Mouse (Mus musculus): ENCODE measurements around the gene Mdh2. TPM values are rescaled to one million over a fixed set of nuclear protein-coding genes. Genes with fewer than 3 reads are reported as not detected.

Mdh2 gene
- total RNA-seq (2014; rRNA removed; ENCODE audit: low replicate concordance) (389 and 420 TPM in 2 replicates), polyA plus RNA-seq (2015; fragmentation: Nextera tagmentation; extraction: Ambion mirVana) (2,045 and 2,081 TPM in 2 replicates)

DNA sequence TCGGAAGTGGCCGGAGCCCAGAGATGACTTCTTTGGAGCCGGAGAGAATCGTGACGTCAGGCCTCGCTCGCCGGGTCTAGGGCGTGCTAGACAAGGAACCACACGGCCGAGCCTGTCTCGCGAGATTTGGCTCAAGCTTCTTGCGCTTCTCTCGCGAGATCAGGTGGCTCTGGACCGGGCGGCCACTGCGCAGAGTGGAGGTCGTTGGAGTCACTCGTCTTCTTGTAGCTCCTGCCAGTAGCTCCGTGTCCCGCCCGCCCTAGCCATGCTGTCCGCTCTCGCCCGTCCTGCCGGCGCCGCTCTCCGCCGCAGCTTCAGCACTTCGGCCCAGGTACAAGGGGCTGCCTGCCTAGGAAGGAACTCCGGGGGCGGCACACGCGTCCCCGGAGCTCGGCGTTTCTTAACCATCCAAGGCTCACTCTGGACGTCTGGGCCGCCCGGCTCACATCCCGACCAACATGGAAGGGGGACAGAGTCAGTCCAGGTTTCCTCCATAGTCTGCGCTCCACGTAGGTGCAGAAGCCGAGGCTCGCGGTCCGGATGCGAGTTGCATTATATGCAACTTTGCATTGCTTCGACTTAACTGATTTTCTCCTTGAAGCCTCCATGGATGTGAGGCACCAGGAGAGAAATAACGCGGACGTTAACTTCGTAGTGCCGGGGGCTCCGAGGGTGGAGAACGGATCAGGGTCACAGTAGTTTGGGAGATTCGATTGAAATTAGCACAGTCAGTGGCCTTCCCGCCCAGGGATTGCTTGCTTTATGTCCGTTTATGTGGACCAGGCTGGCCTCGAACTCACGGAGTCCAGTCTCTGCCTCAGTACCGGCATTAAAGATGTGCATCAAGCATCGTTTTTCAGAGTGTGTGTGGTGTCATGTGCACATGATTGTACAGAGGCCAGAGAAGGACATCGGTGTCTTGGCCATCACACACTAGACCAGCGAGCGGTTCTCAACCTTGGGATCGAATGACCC, at the start of gene Mdh2:
Mdh2 (plus strand) TSS at position 10 of the 975 bp plus-strand sequence.
- Histone ChIP-seq H3K4me2 (ENCODE audit: low read depth, low read length) (peak within 1 kb of the TSS; percentile 87), H3K27ac (ENCODE audit: low read depth) (peak within 1 kb of the TSS; percentile 98), H3K36me3 (replicated peaks; ENCODE audit: control insufficient read depth, insufficient read depth, low read length) (peaks cover 17% of the 10 kb centered on the region), H3K9me3 (replicated peaks; ENCODE audit: control insufficient read depth, low read length) (no peaks in the 10 kb centered on the region), H3K4me3 (ENCODE audit: low read depth, low read length) (peak within 1 kb of the TSS; percentile 88), H3K4me1 (ENCODE audit: control insufficient read depth, insufficient read depth) (peaks cover 26% of the 10 kb centered on the region), H3K9ac (replicated peaks; ENCODE audit: low read depth, low read length) (peak within 1 kb of the TSS; percentile 93), H3K27me3 (ENCODE audit: control insufficient read depth, insufficient read depth, low read length) (no peaks in the 10 kb centered on the region)
- under 1% methylated on average over 70 of the region's 70 CpGs for WGBS
- TF ChIP-seq CTCF (IDR thresholded peaks at IDR 0.05; ENCODE audit: low read depth) (no peak), EP300 (IDR thresholded peaks at IDR 0.05; ENCODE audit: low read depth) (peak; percentile 99)
- DNase-seq (ENCODE audit: low spot score) (peak; percentile 100), ATAC-seq (ENCODE audit: insufficient read depth, low read depth) (peak; percentile 95)

DNA sequence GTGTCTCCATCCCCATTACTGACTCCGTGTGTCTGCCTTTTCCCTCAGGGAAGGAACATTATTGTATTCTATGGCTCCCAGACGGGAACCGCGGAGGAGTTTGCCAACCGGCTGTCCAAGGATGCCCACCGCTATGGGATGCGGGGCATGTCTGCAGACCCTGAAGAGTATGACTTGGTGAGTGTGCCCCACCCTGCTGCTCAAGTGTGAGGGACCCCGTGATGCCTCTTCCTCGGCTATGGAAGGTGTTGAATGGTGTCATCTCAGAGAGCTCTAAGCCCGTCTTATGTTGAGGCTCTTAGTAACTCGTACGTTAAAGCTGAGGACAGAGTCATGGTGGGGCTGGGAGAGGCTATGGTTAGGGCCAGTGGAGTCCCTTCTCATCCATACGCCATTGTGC, 48.9 kb upstream of the Mdh2 start:
- H3K27me3 ChIP-seq (ENCODE audit: control insufficient read depth, insufficient read depth, low read length), result no peaks in the 10 kb centered on the region
- H3K9ac ChIP-seq (replicated peaks; ENCODE audit: low read depth, low read length), result no peak overlapping the region
- no peak overlapping the region for H3K27ac ChIP-seq (ENCODE audit: low read depth)
- H3K4me1 ChIP-seq (ENCODE audit: control insufficient read depth, insufficient read depth), result peaks cover 33% of the 10 kb centered on the region
- peaks cover 61% of the 10 kb centered on the region for H3K36me3 ChIP-seq (replicated peaks; ENCODE audit: control insufficient read depth, insufficient read depth, low read length)
- no peak overlapping the region for H3K4me3 ChIP-seq (ENCODE audit: low read depth, low read length)
- TF ChIP-seq EP300 (IDR thresholded peaks at IDR 0.05; ENCODE audit: low read depth) (no peak), CTCF (IDR thresholded peaks at IDR 0.05; ENCODE audit: low read depth) (no peak)
- no peak overlapping the region for H3K4me2 ChIP-seq (ENCODE audit: low read depth, low read length)
- ATAC-seq (ENCODE audit: insufficient read depth, low read depth) (no peak), DNase-seq (ENCODE audit: low spot score) (no peak)
- 90% methylated on average over 13 of the region's 13 CpGs for WGBS
- H3K9me3 ChIP-seq (replicated peaks; ENCODE audit: control insufficient read depth, low read length), result no peaks in the 10 kb centered on the region

DNA sequence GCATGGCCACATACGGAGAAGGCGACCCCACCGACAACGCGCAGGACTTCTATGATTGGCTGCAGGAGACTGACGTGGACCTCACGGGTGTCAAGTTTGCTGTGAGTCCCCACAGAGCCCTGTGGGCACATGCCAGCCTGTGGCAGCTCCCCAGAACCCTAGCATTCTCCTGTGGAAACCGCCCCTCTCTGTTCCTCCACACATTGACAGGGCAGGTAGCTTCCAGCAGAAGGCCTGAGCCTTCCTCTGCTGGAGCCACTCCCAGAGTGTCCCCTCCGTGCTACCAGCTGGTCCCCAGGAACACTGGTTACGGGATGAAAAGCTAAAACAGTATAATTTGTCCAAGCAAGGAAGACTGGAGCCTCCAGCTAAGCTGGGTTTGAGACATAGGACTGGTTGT, 48.0 kb upstream of the Mdh2 start:
- Histone ChIP-seq H3K9me3 (replicated peaks; ENCODE audit: control insufficient read depth, low read length) (no peaks in the 10 kb centered on the region), H3K4me1 (ENCODE audit: control insufficient read depth, insufficient read depth) (peaks cover 24% of the 10 kb centered on the region), H3K4me2 (ENCODE audit: low read depth, low read length) (no peak overlapping the region), H3K4me3 (ENCODE audit: low read depth, low read length) (no peak overlapping the region), H3K27me3 (ENCODE audit: control insufficient read depth, insufficient read depth, low read length) (no peaks in the 10 kb centered on the region), H3K36me3 (replicated peaks; ENCODE audit: control insufficient read depth, insufficient read depth, low read length) (peaks cover 70% of the 10 kb centered on the region), H3K9ac (replicated peaks; ENCODE audit: low read depth, low read length) (no peak overlapping the region), H3K27ac (ENCODE audit: low read depth) (no peak overlapping the region)
- 93% methylated on average over 10 of the region's 10 CpGs for WGBS
- ATAC-seq (ENCODE audit: insufficient read depth, low read depth) (no peak), DNase-seq (ENCODE audit: low spot score) (no peak)
- no peak for TF ChIP-seq CTCF (IDR thresholded peaks at IDR 0.05; ENCODE audit: low read depth)

DNA sequence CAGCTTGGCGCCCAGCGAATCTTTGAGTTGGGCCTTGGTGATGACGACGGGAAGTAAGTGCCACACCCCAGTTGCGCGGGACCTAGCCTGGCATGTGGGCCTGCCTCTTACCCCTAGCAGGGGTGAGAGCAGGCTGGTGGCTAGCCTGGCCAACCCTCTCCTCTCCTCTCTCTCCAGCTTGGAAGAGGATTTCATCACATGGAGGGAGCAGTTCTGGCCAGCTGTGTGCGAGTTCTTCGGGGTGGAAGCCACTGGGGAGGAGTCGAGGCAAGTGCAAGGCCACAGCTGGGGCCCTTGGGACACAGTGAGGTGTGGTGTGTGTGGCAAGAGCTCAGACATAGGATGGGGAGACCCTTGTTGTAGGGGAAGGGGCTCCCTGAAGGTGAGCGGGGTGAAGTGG, 47.4 kb upstream of the Mdh2 start:
- Histone ChIP-seq H3K9ac (replicated peaks; ENCODE audit: low read depth, low read length) (no peak overlapping the region), H3K9me3 (replicated peaks; ENCODE audit: control insufficient read depth, low read length) (no peaks in the 10 kb centered on the region), H3K36me3 (replicated peaks; ENCODE audit: control insufficient read depth, insufficient read depth, low read length) (peaks cover 77% of the 10 kb centered on the region), H3K4me2 (ENCODE audit: low read depth, low read length) (no peak overlapping the region), H3K27ac (ENCODE audit: low read depth) (no peak overlapping the region), H3K4me1 (ENCODE audit: control insufficient read depth, insufficient read depth) (peaks cover 20% of the 10 kb centered on the region), H3K4me3 (ENCODE audit: low read depth, low read length) (no peak overlapping the region), H3K27me3 (ENCODE audit: control insufficient read depth, insufficient read depth, low read length) (no peaks in the 10 kb centered on the region)
- ATAC-seq (ENCODE audit: insufficient read depth, low read depth) (no peak), DNase-seq (ENCODE audit: low spot score) (no peak)
- TF ChIP-seq CTCF (IDR thresholded peaks at IDR 0.05; ENCODE audit: low read depth), result no peak
- no peak for TF ChIP-seq EP300 (IDR thresholded peaks at IDR 0.05; ENCODE audit: low read depth)
- 89% methylated on average over 10 of the region's 10 CpGs for WGBS

DNA sequence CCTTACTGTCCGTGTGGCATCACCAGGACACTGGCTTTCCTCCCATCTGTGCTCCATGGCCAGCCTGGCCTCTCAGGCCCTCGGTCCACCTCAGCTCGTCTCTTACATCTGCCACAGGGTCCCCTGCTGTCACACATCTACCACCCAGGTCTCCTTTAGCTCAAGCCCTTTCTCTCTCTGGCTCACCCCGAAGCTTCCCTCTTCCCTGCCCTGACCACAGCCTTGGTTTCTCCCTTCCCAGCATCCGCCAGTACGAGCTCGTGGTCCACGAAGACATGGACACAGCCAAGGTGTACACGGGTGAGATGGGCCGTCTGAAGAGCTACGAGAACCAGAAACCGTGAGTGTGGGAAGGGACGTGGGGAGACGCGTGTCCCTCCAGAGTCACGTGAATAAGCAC, 47.0 kb upstream of the Mdh2 start:
- H3K9ac ChIP-seq (replicated peaks; ENCODE audit: low read depth, low read length), result no peak overlapping the region
- DNase-seq (ENCODE audit: low spot score) (no peak), ATAC-seq (ENCODE audit: insufficient read depth, low read depth) (no peak)
- no peak overlapping the region for H3K4me2 ChIP-seq (ENCODE audit: low read depth, low read length)
- H3K36me3 ChIP-seq (replicated peaks; ENCODE audit: control insufficient read depth, insufficient read depth, low read length), result peaks cover 81% of the 10 kb centered on the region
- no peak overlapping the region for H3K27ac ChIP-seq (ENCODE audit: low read depth)
- H3K4me1 ChIP-seq (ENCODE audit: control insufficient read depth, insufficient read depth), result peaks cover 15% of the 10 kb centered on the region
- H3K27me3 ChIP-seq (ENCODE audit: control insufficient read depth, insufficient read depth, low read length), result no peaks in the 10 kb centered on the region
- no peaks in the 10 kb centered on the region for H3K9me3 ChIP-seq (replicated peaks; ENCODE audit: control insufficient read depth, low read length)
- no peak overlapping the region for H3K4me3 ChIP-seq (ENCODE audit: low read depth, low read length)
- TF ChIP-seq EP300 (IDR thresholded peaks at IDR 0.05; ENCODE audit: low read depth), result no peak
- TF ChIP-seq CTCF (IDR thresholded peaks at IDR 0.05; ENCODE audit: low read depth), result no peak
- 91% methylated on average over 16 of the region's 16 CpGs for WGBS

Measured in heart, postnatal 0 days (tissue).